Mouse (Mus musculus) kidney, adult 9 months (tissue): ENCODE results near the gene Aox3.

Experiments
- DNase-seq: peaks from one replicate; pipeline ENCODE4 v3.0.0; 2022

Aox3 gene

GRCm38 (mm10) chr1:58107066-58107465 lies 5.9 kb upstream of the Aox3 start:
- DNase-seq, result no peak

GRCm38 (mm10) chr1:58110241-58110640 lies 2.7 kb upstream of the Aox3 start:
- no peak for DNase-seq

GRCm38 (mm10) chr1:58111315-58111714 lies 1.6 kb upstream of the Aox3 start:
- DNase-seq, result no peak

GRCm38 (mm10) chr1:58113441-58113840 lies 511 bp downstream of the Aox3 start:
- no peak for DNase-seq

- DNase-seq, result no peak
These were observed 1.2 kb downstream of the Aox3 start for GRCm38 (mm10) chr1:58114021-58114560.

- no peak for DNase-seq
These were observed 1.9 kb downstream of the Aox3 start for GRCm38 (mm10) chr1:58114666-58115375.

GRCm38 (mm10) chr1:58118231-58118630 lies 5.3 kb downstream of the Aox3 start:
- DNase-seq, result no peak

DNA sequence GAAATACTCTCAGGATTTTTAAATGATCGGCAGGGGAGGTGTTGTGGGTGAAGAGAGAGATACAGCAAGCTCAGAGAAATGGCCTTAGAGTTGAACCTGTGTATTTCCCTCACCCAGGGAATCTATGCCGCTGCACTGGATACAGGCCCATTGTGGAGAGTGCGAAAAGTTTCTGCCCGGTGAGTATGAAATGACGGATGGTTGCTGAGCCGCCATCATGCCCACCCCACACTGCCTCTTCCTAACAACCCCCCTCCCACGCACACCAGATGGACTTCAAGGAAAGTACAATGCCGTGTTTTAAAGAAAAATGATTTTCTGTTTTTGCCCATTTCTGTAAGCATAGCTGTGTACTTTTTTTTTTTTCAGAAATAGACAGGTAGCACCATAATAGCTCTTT lies 12.0 kb downstream of the Aox3 start:
- DNase-seq, result no peak

DNA sequence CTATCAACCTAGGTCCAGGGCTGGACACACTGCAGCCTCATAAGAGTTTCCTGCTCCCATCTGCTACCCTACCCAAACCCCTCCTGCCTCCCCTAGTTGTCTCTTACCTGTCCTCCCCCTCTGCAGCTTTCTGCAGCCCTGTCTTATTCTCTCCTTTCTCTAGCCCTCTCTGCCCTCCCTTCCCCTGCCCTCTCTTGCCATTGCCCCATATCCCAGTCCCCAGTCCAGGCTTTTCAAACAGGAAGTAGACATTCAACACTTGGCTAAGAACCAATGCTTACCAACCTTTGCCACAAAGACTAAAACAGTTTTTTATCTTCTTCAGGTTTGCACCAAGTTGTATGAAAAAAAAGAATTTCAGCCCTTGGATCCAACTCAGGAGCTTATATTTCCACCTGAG lies 25.0 kb downstream of the Aox3 start:
- DNase-seq, result no peak

GRCm38 (mm10) chr1:58138986-58139385 lies 26.1 kb downstream of the Aox3 start:
- DNase-seq, result no peak

GRCm38 (mm10) chr1:58140607-58141006 lies 27.7 kb downstream of the Aox3 start:
- DNase-seq, result no peak

GRCm38 (mm10) chr1:58144384-58145069 lies 31.6 kb downstream of the Aox3 start:
- peak; percentile 19 for DNase-seq

GRCm38 (mm10) chr1:58146026-58146425 lies 33.1 kb downstream of the Aox3 start:
- DNase-seq, result no peak

GRCm38 (mm10) chr1:58147776-58148175 lies 34.8 kb downstream of the Aox3 start:
- no peak for DNase-seq

- no peak for DNase-seq
These were observed 39.3 kb downstream of the Aox3 start for GRCm38 (mm10) chr1:58152247-58152646.

DNA sequence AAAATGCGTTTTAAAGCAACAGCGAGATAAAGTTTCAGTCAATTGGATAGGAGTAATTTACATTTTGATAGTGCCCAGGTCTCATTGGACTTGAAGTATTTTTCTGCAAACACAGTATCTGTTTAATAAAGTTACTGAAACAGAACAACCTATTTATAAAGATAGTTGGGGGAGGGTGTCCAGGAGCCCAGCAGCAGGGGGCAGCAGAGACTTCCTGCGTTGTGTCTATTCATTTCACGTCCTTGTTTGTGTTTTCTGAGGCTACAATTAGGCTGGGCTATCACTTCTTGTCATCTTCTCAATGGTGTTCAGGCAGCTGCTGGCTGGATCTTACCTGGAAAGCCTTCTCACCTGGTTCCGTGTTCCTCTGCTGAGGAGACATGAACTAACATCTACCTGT lies 43.8 kb downstream of the Aox3 start:
- peak; percentile 54 for DNase-seq

DNA sequence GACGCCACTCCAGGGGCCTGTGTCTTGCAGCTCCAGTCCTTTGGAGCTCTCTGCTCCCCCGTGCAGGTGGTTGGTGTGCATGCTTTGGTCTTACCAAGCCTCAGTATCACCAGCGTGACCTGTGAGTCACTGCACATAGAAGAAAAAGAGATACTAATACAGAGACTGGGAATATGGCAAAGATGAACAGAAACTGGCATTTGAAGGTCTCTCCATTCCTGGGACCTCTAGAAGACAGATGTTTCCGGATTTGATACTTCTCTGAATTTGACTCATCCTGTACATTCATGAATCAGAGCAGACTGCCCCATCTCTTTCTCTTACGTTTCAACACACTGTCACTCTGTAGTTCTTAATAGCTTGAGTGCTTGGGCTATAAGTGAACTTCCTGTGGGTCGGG lies 57.0 kb downstream of the Aox3 start:
- DNase-seq, result no peak

GRCm38 (mm10) chr1:58188514-58189175 lies 75.7 kb downstream of the Aox3 start:
- DNase-seq, result no peak

DNA sequence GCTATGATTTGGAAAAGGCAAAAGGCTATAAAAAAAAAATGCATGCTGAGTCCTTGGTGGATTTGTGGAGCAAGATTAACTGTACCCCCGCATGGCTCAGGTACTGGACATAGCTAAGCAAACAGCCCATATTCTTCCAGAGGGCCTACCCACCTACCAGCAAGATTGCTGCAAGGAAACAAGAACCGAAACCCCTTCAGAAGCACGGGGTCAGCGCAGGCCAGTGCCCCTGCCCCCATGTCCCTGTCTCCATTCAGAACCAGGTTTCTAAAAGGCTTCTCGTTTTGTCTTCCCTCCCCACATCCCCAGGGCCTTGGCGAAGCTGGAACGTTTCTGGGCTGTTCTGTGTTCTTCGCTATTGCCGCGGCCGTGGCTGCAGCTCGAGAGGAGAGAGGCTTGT lies 81.4 kb downstream of the Aox3 start:
- no peak for DNase-seq

- DNase-seq, result no peak
These were observed 82.1 kb downstream of the Aox3 start for GRCm38 (mm10) chr1:58194988-58195387.

- DNase-seq, result no peak
These were observed 82.6 kb downstream of the Aox3 start for GRCm38 (mm10) chr1:58195541-58195940.

DNA sequence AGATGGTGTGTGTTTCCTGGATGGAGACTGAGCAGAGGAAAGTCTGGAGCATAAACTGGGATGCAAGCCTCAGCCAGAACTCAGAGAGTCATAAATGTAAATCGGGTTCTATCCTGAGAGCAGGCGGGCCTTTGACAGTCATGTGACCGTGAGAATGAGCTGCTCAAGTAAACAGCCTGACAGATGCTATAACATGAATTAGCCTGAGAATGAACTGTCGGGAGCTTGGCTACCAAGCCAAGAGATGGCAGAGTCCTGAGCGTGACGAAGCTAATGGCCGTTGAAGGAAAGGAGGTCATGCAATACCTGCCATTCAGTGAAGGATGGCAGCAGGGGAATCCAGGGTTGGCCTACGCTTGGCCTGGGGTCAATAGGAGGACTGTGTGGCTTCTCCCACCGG lies 84.1 kb downstream of the Aox3 start:
- no peak for DNase-seq

- DNase-seq, result no peak
These were observed 85.5 kb downstream of the Aox3 start for GRCm38 (mm10) chr1:58198386-58198785.

- peak; percentile 51 for DNase-seq
These were observed 97.3 kb downstream of the Aox3 start, which contains the start of gene Aox4 for GRCm38 (mm10) chr1:58210203-58210602. Aox4 (plus strand) TSS chr1:58210397.
